Mouse (Mus musculus) heart, postnatal 4 days (tissue): Measurements from ENCODE around the gene Akr1cl. TPM values are rescaled to one million over a fixed set of nuclear protein-coding genes. Genes with fewer than 3 reads are reported as not detected.

ENCODE experiments used
- DNase-seq: peaks from one replicate; pipeline ENCODE4 v3.0.0; 2021
- total RNA-seq, 2 experiments: library from RNA; stranded (reverse); gene quantifications; 2 replicates each; pipeline ENCODE4 v1.2.3; 2021

Gene Akr1cl
- total RNA-seq, 2 experiments from 2014 or later = 0.52 to 0.55 TPM

DNA sequence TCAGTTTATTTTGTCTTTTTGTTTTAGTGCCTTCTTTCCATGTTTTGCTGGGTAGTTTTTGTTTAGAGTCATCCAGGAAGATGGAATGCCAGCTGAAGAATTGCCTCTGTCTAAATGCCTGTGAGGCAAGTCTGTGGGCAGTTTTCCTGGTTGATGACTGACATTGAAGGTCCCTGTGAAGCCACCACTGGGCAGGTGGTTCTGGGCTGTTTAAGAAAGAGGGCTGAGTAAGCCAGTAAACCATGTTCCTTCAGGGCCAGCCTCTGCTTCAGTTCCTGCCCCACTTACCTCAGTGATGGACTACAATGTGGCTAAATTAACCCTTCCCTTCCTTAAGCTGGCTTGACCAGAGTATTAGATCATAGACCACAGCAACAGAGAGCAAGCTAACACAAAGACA is 44.4 kb downstream of the Akr1cl start:
- no peak for DNase-seq

DNA sequence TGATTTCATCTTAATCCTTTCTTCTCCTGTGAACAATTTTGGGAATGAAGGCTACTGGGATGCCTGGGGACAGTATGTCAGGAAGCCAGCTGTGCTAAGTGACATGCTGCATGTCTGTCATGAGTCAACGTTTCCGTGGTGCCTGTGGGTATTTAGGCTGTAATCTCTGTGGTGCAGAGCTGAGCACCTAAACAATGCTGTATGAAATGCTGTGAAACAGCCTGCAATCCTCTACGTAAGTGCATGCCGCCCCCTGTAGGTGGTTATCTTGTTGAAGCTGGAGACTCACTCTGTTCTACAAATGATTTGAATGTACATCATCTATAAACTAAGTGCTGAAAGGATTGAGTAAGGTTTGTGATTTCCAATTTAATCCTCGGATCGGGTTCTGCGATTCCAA is 46.4 kb downstream of the Akr1cl start:
- DNase-seq = peak; percentile 70

DNA sequence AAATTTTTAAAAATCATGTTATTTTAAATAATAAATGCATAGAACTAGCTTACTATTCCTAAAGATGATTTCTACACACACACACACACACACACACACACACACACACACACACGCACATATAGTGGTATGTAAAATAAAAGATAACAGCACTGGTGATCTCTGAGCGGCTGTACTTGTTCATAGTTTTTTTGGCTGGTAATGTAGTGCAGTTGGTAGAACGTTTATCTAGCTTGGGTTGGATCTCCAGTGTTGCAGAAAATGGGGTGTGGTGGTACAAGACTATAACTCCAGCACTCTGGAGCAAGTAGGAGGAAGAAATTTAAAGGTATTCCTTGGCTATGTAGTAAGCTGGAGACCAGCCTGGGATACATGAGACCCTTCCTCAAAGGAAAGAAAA is 49.3 kb downstream of the Akr1cl start:
- DNase-seq = no peak

- DNase-seq = no peak
Observed at GRCm38 (mm10) chr1:64978321-64978799, 54.2 kb downstream of the Akr1cl start.

DNA sequence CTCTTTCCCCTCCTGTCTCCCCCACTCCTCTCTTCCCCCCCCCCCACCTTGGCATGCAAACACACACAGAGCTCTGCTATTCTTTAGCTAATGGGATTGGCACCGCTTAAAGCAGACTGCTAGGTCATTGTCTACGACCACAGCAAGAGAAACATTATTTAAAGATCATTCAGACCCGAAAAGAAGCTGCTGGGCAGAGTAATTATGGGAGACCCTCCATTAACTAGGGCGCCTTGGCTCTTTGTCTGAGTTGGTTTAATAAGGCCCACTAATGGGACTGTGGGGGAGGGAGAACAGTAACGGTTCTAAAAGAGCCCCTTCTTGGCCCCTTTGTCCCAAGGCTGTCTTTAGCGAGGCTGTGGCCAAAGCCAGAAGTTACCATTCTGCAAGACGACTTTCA is 57.2 kb downstream of the Akr1cl start:
- DNase-seq = no peak

DNA sequence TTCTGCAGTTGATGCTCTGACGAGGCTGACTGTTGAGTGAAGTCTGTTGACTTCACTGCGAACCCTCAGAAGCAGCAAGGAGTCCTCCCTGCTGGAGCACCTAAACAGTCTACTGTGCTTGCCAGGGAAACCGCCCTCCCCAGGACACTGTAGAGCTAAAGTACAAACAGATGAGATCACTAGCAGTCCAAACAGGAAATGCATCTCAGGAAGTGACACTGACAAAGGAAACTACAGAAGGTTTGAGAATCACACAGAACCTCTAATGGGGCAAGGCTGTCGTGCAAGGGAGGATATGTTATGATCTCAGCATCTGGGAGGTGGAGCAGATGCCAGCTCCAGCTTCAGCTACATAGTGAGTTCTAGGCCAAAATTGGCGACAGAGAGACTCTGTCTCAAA is 61.9 kb downstream of the Akr1cl start:
- no peak for DNase-seq

Other genes starting within 250 kb of the Akr1cl start
- 10 to 100 TPM in 1 of 2 experiments, 1 to 10 TPM in 1; 8.3 to 10.2 TPM for gene Plekhm3, start 75.9 kb downstream of the Akr1cl start, total RNA-seq
- not detected for gene Cryge, start 18.4 kb upstream of the Akr1cl start, total RNA-seq
- not detected for gene Crygd, start 30.7 kb upstream of the Akr1cl start, total RNA-seq
- gene Crygc, start 40.9 kb upstream of the Akr1cl start, total RNA-seq = not detected
- not detected for gene Crygb, start 49.5 kb upstream of the Akr1cl start, total RNA-seq
- not detected for gene Cryga, start 70.6 kb upstream of the Akr1cl start, total RNA-seq
- not detected for gene Gm28845, start 86.8 kb upstream of the Akr1cl start, total RNA-seq
- not detected for gene D630023F18Rik, start 90.5 kb upstream of the Akr1cl start, total RNA-seq
- gene Idh1, start 153.7 kb upstream of the Akr1cl start, total RNA-seq = 10 to 100 TPM; 41.2 to 43.5 TPM
- gene Pikfyve, start 153.9 kb upstream of the Akr1cl start, total RNA-seq = 10 to 100 TPM; 17.2 to 18.1 TPM
- gene Pth2r, start 249.3 kb upstream of the Akr1cl start, total RNA-seq = not detected